Mouse (Mus musculus) E14TG2a.4 (cell line): ENCODE data around the gene Spem1.

Experiments used
- CTCF ChIP-seq: conservative IDR thresholded peaks from 2 replicates; pipeline ENCODE4 v1.5.1; 2014; ENCODE audit warnings: low read length
- NANOG ChIP-seq: IDR thresholded peaks from 2 replicates; pipeline ENCODE4 v1.6.1; 2014; ENCODE audit warnings: borderline replicate concordance, low read length, mixed read lengths

GRCm38 (mm10) chr11:69849884-69850283 is 27.9 kb upstream of the Spem1 start:
- no peak for TF ChIP-seq CTCF
- TF ChIP-seq NANOG, result no peak
